Mouse (Mus musculus): ENCODE measurements around the gene Nanos2.

- no peak for TF ChIP-seq CTCF (IDR thresholded peaks at IDR 0.05; ENCODE audit: borderline replicate concordance, insufficient read depth, low read length)
- peak; percentile 63 for TF ChIP-seq POLR2A (IDR thresholded peaks at IDR 0.05; ENCODE audit: low read depth, low read length)
These were observed 36.9 kb downstream of the Nanos2 start, which contains the start of gene Sympk for GRCm38 (mm10) chr7:19024096-19024506.
